Mouse (Mus musculus) lung, adult 2 months (tissue): ENCODE measurements around the gene Herc2. TPM values are rescaled to one million over a fixed set of nuclear protein-coding genes. Genes with fewer than 3 reads are reported as not detected.
"Not testable (repeated sequence)": the region's sequence is repeated elsewhere in the genome, so short reads cannot be mapped to it uniquely, and the experiment has no call there.

Experiments
- DNase-seq: peaks from one replicate; pipeline ENCODE4 v3.0.0; 2022
- H3K4me1 ChIP-seq: fragments of 200-500 bp; 2 replicates; pipeline ENCODE4 v1.6.1; 2011; ENCODE audit warnings: low read length; ENCODE audit not compliant: control insufficient read depth, insufficient read depth
- H3K4me3 ChIP-seq: fragments of 200-500 bp; replicated peaks from 2 replicates; pipeline ENCODE3; 2011; ENCODE audit warnings: low read depth, mild to moderate bottlenecking, control low read depth, low read length; ENCODE audit errors: extremely low read depth
- CTCF ChIP-seq: fragments of 200-500 bp; IDR thresholded peaks from 2 replicates; pipeline ENCODE4 v1.5.1; 2011; ENCODE audit warnings: mild to moderate bottlenecking, low read length, control low read depth; ENCODE audit not compliant: insufficient read depth
- POLR2A ChIP-seq: fragments of 200-500 bp; IDR thresholded peaks from 2 replicates; pipeline ENCODE4 v1.6.1; 2011; ENCODE audit warnings: low read depth, mild to moderate bottlenecking, control low read depth, low read length, borderline replicate concordance; ENCODE audit errors: extremely low read depth
- WGBS: fragments of 180-500 bp; shearing (Covaris S2); methylation state at CpG from one replicate; pipeline ENCODE4 v1.1.7; 2018; 5-methylcytosine and 5-hydroxymethylcytosine counted together
- polyA plus RNA-seq: library from polyadenylated mRNA; depleted of rRNA; stranded (reverse); fragments of >200 nt; gene quantifications from 2 replicates; pipeline ENCODE4 v1.2.3, GENCODE M21; 2012; rRNA removed

Gene Herc2
- polyA plus RNA-seq, result 23.0 and 23.7 TPM in 2 replicates

GRCm38 (mm10) chr7:56049831-56050321 lies at the start of gene Herc2:
Gene Herc2, plus strand, starts transcription at chr7:56050196.
- DNase-seq, result peak; percentile 99
- WGBS, result under 1% methylated on average over 47 of the region's 47 CpGs
- TF ChIP-seq POLR2A (peak; percentile 84), CTCF (no peak)
- peak within 1 kb of the TSS; percentile 92 for H3K4me3 ChIP-seq
- no peaks in the 10 kb centered on the region; the same call in none of the 2 replicates for H3K4me1 ChIP-seq

DNA sequence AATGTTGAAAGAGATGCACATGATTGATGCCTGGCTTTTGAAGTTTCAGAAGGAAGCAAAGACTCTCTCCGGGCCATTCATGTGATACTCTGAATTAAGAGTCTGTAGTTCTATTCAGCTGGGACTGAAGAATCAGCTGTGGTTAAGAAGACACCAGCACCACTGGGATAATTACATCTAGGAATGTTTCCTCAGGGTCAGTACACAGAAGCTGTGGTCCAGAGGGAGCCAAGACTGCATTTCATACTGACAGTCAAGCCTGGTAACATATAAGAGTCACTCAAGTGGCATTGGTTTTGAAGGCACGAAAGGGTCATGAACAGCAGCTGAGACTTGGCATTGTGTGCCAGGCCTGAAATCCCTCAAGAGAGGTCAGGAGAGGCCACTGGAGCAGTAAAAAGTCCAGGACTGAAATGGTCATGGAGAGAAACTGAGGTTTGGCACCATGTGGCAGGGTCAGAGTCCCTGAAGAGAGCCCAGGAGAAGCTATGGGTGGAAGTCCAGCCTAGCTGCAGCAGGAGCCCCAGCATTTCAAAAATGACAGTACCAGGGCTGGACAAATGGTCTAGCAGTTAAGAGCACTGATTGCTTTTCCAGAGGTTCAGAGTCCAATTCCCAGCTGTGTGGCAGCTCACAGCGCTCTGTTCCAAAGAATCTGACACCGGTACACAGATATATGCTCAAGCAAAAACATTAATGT lies 39.5 kb upstream of the Herc2 start:
- no peaks in the 10 kb centered on the region for H3K4me1 ChIP-seq
- TF ChIP-seq CTCF (no peak), POLR2A (no peak)
- WGBS, result 77% methylated on average over 4 of the region's 4 CpGs
- H3K4me3 ChIP-seq, result no peak overlapping the region
- no peak for DNase-seq

DNA sequence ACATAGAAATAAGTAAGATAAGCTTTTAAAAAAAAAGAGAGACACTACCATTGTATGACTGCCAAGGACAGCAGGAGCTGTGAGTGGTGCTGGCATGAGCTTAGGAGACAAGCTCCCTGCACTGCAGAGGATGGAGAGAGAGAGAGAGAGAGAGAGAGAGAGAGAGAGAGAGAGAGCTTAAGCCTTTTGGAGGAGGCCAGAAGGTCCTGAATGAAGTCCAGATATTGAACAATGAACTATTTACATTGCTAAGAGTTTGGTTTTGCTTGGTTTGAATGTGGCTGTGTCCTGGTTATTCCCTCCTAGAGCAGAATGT lies 39.0 kb upstream of the Herc2 start:
- no peaks in the 10 kb centered on the region for H3K4me1 ChIP-seq
- DNase-seq, result no peak
- TF ChIP-seq POLR2A (no peak), CTCF (no peak)
- H3K4me3 ChIP-seq, result no peak overlapping the region

GRCm38 (mm10) chr7:56013261-56014001 lies 36.6 kb upstream of the Herc2 start:
- 96% methylated on average over 14 of the region's 14 CpGs for WGBS
- no peak for DNase-seq
- H3K4me1 ChIP-seq, result no peaks in the 10 kb centered on the region
- TF ChIP-seq POLR2A (no peak), CTCF (no peak)
- H3K4me3 ChIP-seq, result no peak overlapping the region

- WGBS, result 80% methylated on average over 9 of the region's 18 CpGs
- H3K4me3 ChIP-seq, DNase-seq, H3K4me1 ChIP-seq: not testable (repeated sequence)
These were observed 35.8 kb upstream of the Herc2 start for GRCm38 (mm10) chr7:56014002-56014702.

- no peak overlapping the region for H3K4me3 ChIP-seq
- WGBS, result 74% methylated on average over 6 of the region's 6 CpGs
- peaks cover 2% of the 10 kb centered on the region; the same call in 1 of the 2 replicates for H3K4me1 ChIP-seq
- no peak for TF ChIP-seq CTCF
- no peak for TF ChIP-seq POLR2A
- DNase-seq, result no peak
These were observed 34.8 kb upstream of the Herc2 start for GRCm38 (mm10) chr7:56015172-56015571.

- H3K4me3 ChIP-seq, result no peak overlapping the region
- DNase-seq, result no peak
- H3K4me1 ChIP-seq, result peaks cover 2% of the 10 kb centered on the region; the same call in 1 of the 2 replicates
- no peak for TF ChIP-seq CTCF
- TF ChIP-seq POLR2A, result no peak
- 95% methylated on average over 7 of the region's 7 CpGs for WGBS
These were observed 34.2 kb upstream of the Herc2 start for GRCm38 (mm10) chr7:56015837-56016236.

DNA sequence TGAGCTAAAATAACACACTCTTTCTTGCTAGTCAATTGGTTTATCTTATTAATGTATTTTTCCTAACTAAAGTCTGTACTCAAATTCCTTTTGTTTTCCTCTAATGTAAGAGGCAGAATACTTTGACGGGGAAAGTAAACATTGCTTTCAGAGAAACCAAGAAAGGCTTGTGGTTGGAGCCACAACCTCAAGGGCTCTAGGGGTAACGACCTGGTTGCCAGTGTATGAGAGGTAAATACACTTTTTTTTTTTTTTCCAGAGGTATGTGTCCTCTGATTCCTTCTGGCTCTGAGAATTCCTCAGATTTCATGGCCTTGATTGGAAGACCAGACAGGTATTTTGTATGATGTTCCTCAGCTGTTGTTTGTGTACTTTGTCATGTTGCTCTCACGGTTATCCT lies 32.2 kb upstream of the Herc2 start:
- 45% methylated on average over 3 of the region's 3 CpGs for WGBS
- DNase-seq, result no peak
- TF ChIP-seq CTCF, result no peak
- TF ChIP-seq POLR2A, result no peak
- no peak overlapping the region for H3K4me3 ChIP-seq
- peaks cover 2% of the 10 kb centered on the region; the same call in 1 of the 2 replicates for H3K4me1 ChIP-seq

GRCm38 (mm10) chr7:56018446-56018971 lies 31.5 kb upstream of the Herc2 start:
- TF ChIP-seq POLR2A (no peak), CTCF (no peak)
- 29% methylated on average over 7 of the region's 7 CpGs for WGBS
- H3K4me3 ChIP-seq, result peak overlapping the region; percentile 69
- no peak for DNase-seq
- H3K4me1 ChIP-seq, result peaks cover 2% of the 10 kb centered on the region; the same call in 1 of the 2 replicates
